Mouse (Mus musculus) T-cell, adult 2 months (primary cell): ENCODE results near the gene Kdm5a.

Experiments used
- DNase-seq: peaks from one replicate; pipeline ENCODE4 v3.0.0; 2022; ENCODE audit warnings: low spot score

Kdm5a gene

GRCm38 (mm10) chr6:120442171-120442749, 78.3 kb downstream of the Kdm5a start:
- no peak for DNase-seq

DNA sequence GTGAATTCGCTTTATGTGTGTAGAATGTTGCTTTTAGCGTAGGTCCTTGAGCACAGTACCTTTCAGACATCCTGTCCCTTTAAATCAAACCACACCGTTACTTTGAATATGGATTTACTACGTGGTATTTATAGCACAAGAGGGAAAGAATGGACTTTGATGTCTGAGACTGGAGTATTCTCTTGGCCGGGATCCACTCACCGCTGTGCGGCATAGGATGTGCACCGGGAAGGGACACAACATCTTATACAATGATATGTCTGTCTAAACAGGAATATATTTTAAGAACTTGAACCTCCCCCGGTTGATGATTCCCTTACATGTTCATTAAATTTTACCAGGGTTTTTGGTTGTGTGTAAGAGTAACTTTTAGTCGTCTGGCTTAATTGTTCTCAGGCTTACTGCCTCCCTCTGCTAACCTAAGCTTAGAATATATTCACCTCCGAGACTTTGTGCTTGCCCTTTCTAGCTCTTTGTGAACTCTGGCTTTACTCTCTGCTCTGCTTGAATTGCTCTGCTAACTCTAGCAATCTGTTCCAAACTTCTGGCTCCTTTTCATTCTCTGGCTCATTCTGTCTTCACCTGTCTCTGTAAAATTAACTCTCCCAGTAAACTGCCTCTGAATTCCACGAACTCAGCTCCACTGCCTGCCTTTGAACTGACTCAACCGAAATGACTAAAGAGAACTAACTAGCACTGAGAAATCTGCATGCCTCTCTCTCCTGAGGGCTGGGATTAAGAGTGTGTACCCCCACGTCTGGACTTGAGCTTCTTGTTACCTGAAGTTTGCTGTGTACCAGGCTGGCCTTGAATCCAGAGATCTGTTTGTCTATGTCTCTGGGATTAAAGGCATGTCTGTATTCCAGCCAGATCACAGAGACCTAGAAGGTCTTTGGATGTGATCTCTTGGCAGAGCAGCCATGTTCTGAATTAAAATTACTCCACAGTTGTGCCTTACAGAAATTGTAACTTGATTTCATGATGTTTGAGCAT, 79.7 kb downstream of the Kdm5a start:
- DNase-seq, result no peak

GRCm38 (mm10) chr6:120450208-120450607, 86.3 kb downstream of the Kdm5a start:
- DNase-seq, result no peak

GRCm38 (mm10) chr6:120452384-120453102, 88.6 kb downstream of the Kdm5a start:
- DNase-seq, result no peak

GRCm38 (mm10) chr6:120453103-120453445, 89.2 kb downstream of the Kdm5a start:
- DNase-seq, result peak; percentile 36

- no peak for DNase-seq
These were observed 89.6 kb downstream of the Kdm5a start for GRCm38 (mm10) chr6:120453556-120453955.

DNA sequence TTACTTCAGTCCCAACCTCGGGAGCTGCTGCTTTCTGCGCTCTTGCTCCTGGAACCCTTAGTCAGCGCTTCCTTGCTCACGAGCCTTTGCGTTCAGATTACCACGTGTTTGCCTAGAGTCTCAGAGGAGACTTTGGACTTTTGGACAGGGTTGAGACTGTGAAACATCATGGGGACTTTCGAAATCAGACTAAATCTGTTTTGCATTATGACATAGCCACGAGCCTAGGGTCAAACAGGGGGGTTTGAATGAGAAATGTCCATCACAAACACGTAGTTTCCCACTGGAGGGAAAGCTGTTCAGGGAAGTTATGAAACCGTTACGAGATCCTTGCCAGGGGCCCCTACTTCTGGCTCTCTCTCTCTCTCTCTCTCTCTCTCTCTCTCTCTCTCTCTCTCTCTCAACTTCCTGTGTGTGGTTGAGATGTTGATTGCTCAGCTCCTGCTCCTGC, 90.7 kb downstream of the Kdm5a start:
- no peak for DNase-seq

DNA sequence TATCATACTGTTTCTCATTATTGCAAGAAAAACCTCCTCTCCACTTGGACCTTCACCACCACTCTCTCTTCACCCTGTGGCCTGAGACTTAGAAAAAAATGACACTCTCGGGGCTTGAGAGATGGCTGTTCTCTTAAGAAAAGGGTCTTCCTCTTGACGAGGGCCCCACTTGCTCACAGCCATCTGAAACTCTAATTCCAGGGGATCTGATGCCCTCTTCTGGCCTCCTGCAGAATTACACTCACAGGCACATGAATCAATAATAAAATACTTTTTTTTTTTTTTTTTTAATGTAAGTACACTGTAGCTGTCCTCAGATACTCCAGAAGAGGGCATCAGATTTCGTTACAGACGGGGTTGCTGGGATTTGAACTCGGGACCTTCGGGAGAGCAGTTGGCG, 93.2 kb downstream of the Kdm5a start:
- DNase-seq, result peak; percentile 35

GRCm38 (mm10) chr6:120457751-120458150, 93.8 kb downstream of the Kdm5a start:
- no peak for DNase-seq

DNA sequence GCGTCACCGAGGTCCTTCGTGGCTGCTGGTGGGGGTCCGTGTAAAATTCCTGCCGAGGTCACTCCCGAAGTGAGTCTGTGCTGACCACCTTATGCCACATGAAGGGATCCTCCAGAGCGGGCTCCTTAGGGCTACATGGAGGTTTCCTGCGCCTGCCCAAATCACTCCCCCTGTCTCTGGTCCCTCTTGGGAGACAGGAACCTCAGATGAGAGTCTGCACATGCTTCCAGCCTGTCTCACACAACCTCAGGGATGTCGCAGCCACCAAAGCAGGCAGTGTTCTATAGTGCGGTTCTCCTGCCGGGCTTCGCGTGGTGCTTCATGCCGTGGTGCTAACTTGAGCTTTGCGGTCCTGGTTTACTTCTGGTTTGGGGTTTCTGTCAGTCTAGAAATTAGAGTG, 97.3 kb downstream of the Kdm5a start:
- no peak for DNase-seq

- DNase-seq, result no peak
These were observed 98.3 kb downstream of the Kdm5a start for GRCm38 (mm10) chr6:120462251-120462650.

DNA sequence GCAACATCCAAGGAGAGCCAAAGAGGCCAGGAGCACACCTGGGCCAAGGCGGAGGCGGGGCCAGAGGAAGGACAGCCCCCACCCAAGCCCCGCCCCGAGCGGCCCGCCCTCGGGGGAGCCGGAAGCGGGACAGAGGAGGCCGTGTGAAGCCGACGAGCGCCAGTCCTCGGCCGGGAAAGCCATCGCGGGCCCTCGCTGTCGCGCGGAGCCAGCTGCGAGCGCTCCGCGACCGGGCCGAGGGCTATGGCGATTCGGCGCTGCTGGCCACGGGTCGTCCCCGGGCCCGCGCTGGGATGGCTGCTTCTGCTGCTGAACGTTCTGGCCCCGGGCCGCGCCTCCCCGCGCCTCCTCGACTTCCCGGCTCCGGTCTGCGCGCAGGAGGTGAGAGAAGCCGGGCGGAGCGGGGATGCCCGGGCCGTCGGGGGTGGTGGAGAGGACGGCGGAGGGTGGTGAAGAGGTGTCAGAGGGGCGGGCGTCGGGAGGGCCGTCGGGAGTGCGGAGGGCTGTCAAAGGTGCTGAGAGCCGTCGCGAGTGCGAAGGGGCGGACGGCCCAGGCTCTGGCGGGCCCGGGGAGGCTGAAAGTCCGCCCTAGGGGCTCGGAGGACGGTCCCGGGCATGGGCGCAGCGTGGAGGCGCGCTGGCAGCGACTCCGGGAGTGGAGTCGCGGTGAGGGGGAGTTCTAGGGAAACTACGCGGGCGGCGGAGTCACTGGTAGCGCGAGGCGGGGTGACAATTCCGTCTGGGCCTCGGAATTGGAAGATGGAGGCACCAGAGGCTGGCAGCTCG, 99.4 kb downstream of the Kdm5a start, which contains the start of gene Il17ra:
TSS of gene Il17ra (plus strand) at position 162 of the 786 bp plus-strand sequence.
- peak; percentile 89 for DNase-seq

GRCm38 (mm10) chr6:120463884-120464283, 100.0 kb downstream of the Kdm5a start:
- peak; percentile 63 for DNase-seq

GRCm38 (mm10) chr6:120464406-120464939, 100.5 kb downstream of the Kdm5a start:
- DNase-seq, result no peak

- no peak for DNase-seq
These were observed 101.5 kb downstream of the Kdm5a start for GRCm38 (mm10) chr6:120465393-120465792.

GRCm38 (mm10) chr6:120466609-120467329, 102.8 kb downstream of the Kdm5a start:
- DNase-seq, result peak; percentile 89

GRCm38 (mm10) chr6:120468259-120468658, 104.3 kb downstream of the Kdm5a start:
- DNase-seq, result no peak

DNA sequence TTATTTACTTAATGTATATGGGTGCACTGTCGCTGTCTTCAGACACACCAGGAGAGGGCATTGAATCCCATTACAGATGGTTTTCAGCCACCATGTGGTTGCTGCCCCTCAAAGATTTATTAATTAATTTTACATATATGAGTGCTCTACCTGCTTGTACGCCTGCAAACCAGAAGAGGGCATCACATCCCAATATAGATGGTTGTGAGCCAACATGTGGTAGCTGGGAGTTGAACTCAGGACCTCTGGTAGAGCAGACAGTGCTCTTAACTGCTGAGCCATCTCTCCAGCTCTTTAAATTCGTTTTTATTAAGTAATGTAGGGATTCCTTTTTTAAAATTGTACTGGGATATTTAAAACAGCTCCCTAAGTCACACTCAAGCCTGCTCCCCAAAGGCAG, 105.3 kb downstream of the Kdm5a start:
- DNase-seq, result no peak

DNA sequence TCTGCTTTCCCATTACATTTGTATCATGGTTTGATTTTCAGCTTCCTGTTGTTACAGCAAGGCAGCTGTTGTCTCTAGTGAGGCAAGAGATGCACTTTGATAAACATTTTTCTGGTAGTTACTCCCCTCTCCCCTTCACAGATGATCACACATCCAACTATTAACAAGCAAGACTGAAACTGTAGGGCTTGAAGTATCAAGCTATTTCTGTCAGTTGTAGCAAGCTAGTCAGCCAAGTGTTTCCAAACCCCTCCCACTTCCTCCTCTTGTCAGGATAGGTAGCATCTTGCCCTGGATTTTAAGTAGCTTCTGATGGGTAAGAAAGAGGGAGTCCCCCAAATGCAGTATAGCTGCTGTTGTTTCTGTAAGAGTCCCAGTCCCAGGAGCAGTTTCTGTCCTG, 105.8 kb downstream of the Kdm5a start:
- no peak for DNase-seq

- DNase-seq, result no peak
These were observed 106.7 kb downstream of the Kdm5a start for GRCm38 (mm10) chr6:120470666-120471065.

GRCm38 (mm10) chr6:120471991-120472441, 108.1 kb downstream of the Kdm5a start:
- no peak for DNase-seq
